In the genomic region with DNA sequence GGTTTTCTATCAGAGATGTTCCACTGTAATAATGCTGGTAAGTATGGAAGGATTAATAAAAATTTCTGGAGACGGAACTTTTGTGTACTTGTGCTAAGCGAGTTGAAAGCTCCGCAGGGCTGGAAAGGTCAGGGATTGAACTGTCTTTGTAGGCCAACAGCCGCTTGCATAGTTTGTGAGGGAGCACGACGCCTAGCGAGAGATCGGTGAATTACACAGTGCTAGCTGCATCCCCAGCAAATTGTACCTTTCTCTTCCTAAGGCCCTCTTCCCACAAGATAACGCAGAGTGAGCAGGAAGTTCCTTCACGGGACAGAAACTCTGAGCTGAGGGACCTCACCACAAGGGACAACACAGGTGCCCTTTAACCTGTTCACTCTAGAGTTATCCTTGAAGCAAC, we compare ENCODE assay signal across 8 mouse cellular contexts. TPM values are rescaled to one million over a fixed set of nuclear protein-coding genes. Genes with fewer than 3 reads are reported as not detected.
DNase-seq lines count a peak whose midpoint lies in the region; ATAC-seq lines count a peak whose summit lies in the region.

No protein-coding gene starts in this region.

- H3K27ac ChIP-seq in hindbrain, embryonic 14.5 days: peak overlapping the region; percentile 81; the same call in 1 of the 2 replicates

- peak overlapping the region; percentile 70 for H3K4me2 ChIP-seq in hindbrain, embryonic 14.5 days (replicated peaks)

- no peak for ATAC-seq in hindbrain, embryonic 14.5 days (ENCODE audit: low FRiP score)

- 0 out of 2 replicates have a peak, but pooled peaks cover 9% of the 10 kb centered on the region for H3K4me1 ChIP-seq in hindbrain, embryonic 14.5 days (replicated peaks; ENCODE audit: control insufficient read depth, insufficient read depth, low read length)

- no peaks in the 10 kb centered on the region for H3K27me3 ChIP-seq in hindbrain, embryonic 14.5 days (ENCODE audit: control insufficient read depth, insufficient read depth, low read length)

- no peaks in the 10 kb centered on the region for H3K9me3 ChIP-seq in hindbrain, embryonic 14.5 days (ENCODE audit: control insufficient read depth, low read length)

- peak overlapping the region; percentile 55 for H3K4me3 ChIP-seq in hindbrain, embryonic 14.5 days (replicated peaks; ENCODE audit: low read length)

- peak; percentile 93 for DNase-seq in NIH3T3 (ENCODE audit: low read depth)
- peak; percentile 90 to 91 for DNase-seq in cerebellum, postnatal 14 days
- DNase-seq in frontal cortex, postnatal 14 days (ENCODE audit: low spot score in 2 of 2): peak; percentile 50 to 74
- DNase-seq in hindbrain, embryonic 14.5 days (ENCODE audit: low spot score): peak; percentile 83
- DNase-seq in layer of hippocampus, postnatal 36 days: peak; percentile 75 to 81
- DNase-seq in lung, postnatal 36 days: peak; percentile 94
- DNase-seq in retina, postnatal 1 day: peak; percentile 88
- peak; percentile 68 to 80 for DNase-seq in urinary bladder, adult 18-20 months (ENCODE audit: low spot score in 2 of 2)

- under 1% methylated on average over 10 of the region's 10 CpGs for WGBS in hindbrain, embryonic 14.5 days

- peak overlapping the region; percentile 68; the same call in 1 of the 2 replicates for H3K9ac ChIP-seq in hindbrain, embryonic 14.5 days

- peaks cover 32% of the 10 kb centered on the region for H3K36me3 ChIP-seq in hindbrain, embryonic 14.5 days (replicated peaks; ENCODE audit: control insufficient read depth, insufficient read depth)

RNA-seq across cellular contexts. Expression of a gene that starts 0.9 kb away (rescaled TPM):
- 40.2 and 47.0 TPM in 2 replicates for polyA plus RNA-seq in hindbrain, embryonic 14.5 days (2014; fragmentation: Nextera tagmentation; extraction: Ambion mirVana)
- total RNA-seq in layer of hippocampus, postnatal 36 days (2021): 10 to 100 TPM; 23.4 to 24.5 TPM

RNA-seq across cellular contexts. Expression of a gene that starts 0.9 kb away (rescaled TPM):
- polyA plus RNA-seq in hindbrain, embryonic 14.5 days (2014; fragmentation: Nextera tagmentation; extraction: Ambion mirVana): 2.0 and 2.3 TPM in 2 replicates
- 1 to 10 TPM; 2.6 to 3.4 TPM for total RNA-seq in layer of hippocampus, postnatal 36 days (2021)

RNA-seq across cellular contexts. Expression of a gene that starts 31.5 kb away (rescaled TPM):
- 106 and 112 TPM in 2 replicates for polyA plus RNA-seq in hindbrain, embryonic 14.5 days (2014; fragmentation: Nextera tagmentation; extraction: Ambion mirVana)
- total RNA-seq in layer of hippocampus, postnatal 36 days (2021): 10 to 100 TPM; 39.3 to 39.9 TPM
